Mouse (Mus musculus) embryonic stem cell, embryonic (primary cell): ENCODE results near the gene Atg4c.

ENCODE experiments used
- CTCF ChIA-PET, 4 experiments: fragments of 300-600 bp in 2 of 4; fragments of 350-600 bp in 2 of 4; sonication (Branson Sonifier 250); formaldehyde crosslinking; loops; one replicate each; lab custom pipeline; 2022; ENCODE audit warnings: inconsistent platforms in 2 of 4; lab: Charles Lee
- POLR2A ChIA-PET, 4 experiments: fragments of 300-600 bp in 2 of 4; fragments of 350-600 bp in 2 of 4; sonication (Branson Sonifier 250); formaldehyde crosslinking; loops; one replicate each; lab custom pipeline; 2022; ENCODE audit warnings: antibody characterized with exemption in 4 of 4, inconsistent platforms in 1 of 4; lab: Charles Lee

Atg4c gene

DNA sequence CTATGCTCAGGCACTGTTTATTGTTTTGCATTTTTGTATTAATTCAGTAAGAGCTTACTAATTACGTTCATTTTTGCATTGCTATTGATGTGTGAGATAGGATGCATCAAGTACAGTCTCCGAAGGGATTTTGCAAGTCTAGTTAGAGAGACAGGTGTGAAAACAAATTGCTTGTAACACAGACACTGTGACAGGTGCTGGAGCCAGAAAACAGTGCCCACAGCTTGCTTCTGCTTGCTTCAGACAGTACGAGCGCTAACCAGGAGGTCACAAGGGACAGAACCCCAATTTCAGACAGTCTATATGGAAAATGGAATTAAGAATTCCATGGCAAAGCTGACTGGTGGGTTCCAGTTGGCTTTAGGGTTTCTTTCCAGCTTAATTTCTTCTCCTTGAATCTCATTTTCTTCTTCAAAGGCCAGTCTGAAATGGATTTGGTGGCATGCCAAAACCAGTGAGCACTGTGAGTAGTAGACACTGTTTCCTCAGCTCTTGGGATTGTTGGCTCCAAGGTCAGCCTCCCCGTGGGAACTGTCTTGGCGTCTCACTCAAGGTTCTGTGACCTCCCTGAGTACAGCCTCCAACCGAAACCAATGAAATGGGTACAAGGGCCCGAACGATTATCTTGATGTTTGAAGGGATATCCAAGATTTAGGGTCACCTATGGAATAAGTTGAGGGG is 11.9 kb upstream of the Atg4c start:
- ChIA-PET POLR2A (interaction anchor here in 3 of 4 experiments (0.5 to 2.3 kb wide), 6 partner anchors 8 to 1076 kb away, joined by 3 to 5 read pairs (median 3); no protein-coding TSS in a partner anchor), CTCF (interaction anchor here in 3 of 4 experiments (0.6 to 1.5 kb wide), 15 partner anchors 7 to 835 kb away, joined by 3 to 8 read pairs (median 3); no protein-coding TSS in a partner anchor)

DNA sequence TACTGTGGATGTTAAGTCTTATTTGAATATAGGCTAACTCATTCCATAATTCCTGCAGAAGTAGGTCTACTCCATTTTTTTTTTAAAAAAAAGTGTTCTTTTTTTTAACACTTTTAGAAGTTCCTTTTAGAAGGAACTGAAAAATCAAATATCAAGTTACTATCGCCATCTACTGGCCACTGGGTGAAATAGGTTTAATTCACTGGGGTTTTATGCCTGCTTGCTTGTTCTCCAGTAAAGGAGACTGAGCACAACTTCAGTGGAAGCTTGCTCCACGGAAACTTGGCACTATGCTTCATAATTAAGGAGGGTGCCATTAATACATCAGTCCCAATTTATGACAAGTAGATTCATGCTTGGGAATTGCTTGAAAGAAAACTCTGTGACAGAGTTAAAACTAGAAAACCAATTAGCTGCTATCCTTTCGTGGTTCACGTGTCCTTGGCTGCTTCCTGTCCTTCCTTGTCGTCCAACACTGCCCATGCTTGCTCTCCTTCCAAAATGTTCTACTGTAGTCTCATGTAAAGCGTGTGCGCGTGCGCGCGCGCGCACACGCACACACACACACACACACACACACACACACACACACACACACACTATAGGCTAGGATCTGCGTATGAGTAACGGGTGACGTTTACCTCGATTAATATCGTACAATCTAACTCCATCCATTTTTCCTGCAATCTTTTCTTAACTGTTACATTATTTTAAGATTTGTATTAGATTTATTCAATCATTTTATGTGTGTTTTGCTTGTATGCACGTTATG is 10.9 kb upstream of the Atg4c start:
- CTCF ChIA-PET: interaction anchor here (0.5 to 1.7 kb wide), 33 partner anchors 8 to 1436 kb away, joined by 3 to 8 read pairs (median 3); partner anchors contain the start of gene Atg4c (in 1 of the 4)
- POLR2A ChIA-PET: interaction anchor here in 3 of 4 experiments (0.5 to 0.8 kb wide), 6 partner anchors 11 to 267 kb away, joined by 3 to 16 read pairs (median 3); partner anchors contain the start of gene Atg4c (in 1 of the 3)

DNA sequence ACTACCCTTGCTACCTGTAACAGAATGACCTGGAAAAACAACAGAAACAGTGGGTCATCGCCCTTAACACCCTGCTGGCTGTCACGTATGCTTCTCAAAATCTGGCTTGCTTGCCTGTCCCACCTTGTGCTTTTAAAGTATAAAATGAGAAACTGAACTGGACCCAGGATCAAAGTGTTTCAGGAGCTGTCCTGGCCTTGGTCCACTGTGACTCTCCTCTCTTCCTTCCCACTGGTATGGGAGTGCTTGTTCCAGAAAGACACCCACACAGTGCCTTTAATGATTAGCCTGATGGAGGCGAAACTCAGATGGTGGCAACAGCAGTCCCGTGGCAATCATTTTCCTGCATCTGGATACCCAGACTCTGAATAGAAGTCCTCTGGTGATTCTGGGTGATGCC is 9.1 kb upstream of the Atg4c start:
- POLR2A ChIA-PET: interaction anchor here in 1 of 4 experiments (1.1 kb wide), 1 partner anchor 39 kb away, joined by 3 read pairs; no protein-coding TSS in a partner anchor
- CTCF ChIA-PET: no interaction called here

GRCm38 (mm10) chr4:99185305-99185704 is 8.4 kb upstream of the Atg4c start:
- POLR2A ChIA-PET: interaction anchor here in 1 of 4 experiments (1.1 kb wide), 1 partner anchor 40 kb away, joined by 3 read pairs; no protein-coding TSS in a partner anchor
- CTCF ChIA-PET: no interaction called here

- POLR2A ChIA-PET: no interaction called here
- CTCF ChIA-PET: no interaction called here
Measured at GRCm38 (mm10) chr4:99186412-99187125, 7.2 kb upstream of the Atg4c start.

GRCm38 (mm10) chr4:99192640-99193039 is 1.1 kb upstream of the Atg4c start:
- ChIA-PET POLR2A (no interaction called here), CTCF (no interaction called here)

GRCm38 (mm10) chr4:99193214-99193613 is 520 bp upstream of the Atg4c start:
- POLR2A ChIA-PET: interaction anchor here (0.6 to 2.5 kb wide), 11 partner anchors 10 to 465 kb away, joined by 3 to 10 read pairs (median 4); partner anchors contain the start of gene Usp1 (in 1 of the 4)

DNA sequence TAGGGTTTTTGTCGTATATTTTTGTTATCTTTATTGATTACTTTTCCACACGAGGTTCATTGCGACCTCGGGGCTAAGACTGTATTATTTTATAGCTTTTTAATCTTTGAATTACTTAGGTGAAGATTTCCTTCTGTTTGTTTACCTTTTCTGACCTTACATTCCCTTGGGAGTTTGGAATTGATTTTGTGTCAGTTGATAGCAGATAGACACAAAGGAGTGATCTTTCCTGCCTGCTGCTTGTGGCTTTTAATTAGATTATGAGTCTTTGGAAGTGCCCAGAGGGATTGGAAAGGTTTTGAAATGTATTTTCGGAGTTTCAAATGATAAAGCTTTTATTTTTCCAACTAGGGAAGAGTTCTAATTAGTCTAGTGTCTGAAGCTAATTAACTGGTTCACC is 1.1 kb downstream of the Atg4c start:
- ChIA-PET POLR2A (interaction anchor here in 2 of 4 experiments (0.9 to 2.5 kb wide), 4 partner anchors 13 to 272 kb away, joined by 3 to 10 read pairs (median 4); partner anchors contain the start of gene Usp1 (in 1 of the 2)), CTCF (no interaction called here)

More at GRCm38 (mm10) chr4:99193214-99193613, 520 bp upstream of the Atg4c start:
- CTCF ChIA-PET: no interaction called here

DNA sequence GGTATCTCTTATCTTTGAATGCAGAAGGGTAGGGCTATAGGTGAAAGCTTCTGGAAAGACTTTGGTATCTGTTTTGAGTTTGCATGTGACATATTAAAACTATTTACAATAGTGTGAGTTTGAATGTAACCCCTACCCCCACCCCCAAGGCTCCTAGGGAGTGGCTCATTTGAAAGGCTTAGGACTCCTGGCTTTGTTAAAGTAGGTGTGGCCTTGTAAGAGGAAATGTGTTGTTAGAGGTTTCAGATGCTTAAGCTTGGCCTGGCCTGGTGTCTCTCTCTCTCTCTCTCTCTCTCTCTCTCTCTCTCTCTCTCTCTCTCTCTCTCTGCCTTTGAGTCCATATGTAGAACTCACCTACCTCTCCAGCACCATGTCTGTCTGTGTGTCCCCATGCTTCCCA is 5.0 kb downstream of the Atg4c start:
- POLR2A ChIA-PET: interaction anchor here in 3 of 4 experiments (0.6 to 1.3 kb wide), 3 partner anchors 37 to 967 kb away, joined by 3 to 7 read pairs (median 3); no protein-coding TSS in a partner anchor
- CTCF ChIA-PET: interaction anchor here in 2 of 4 experiments (0.6 kb wide), 2 partner anchors 496 to 705 kb away, joined by 3 read pairs; no protein-coding TSS in a partner anchor

- ChIA-PET CTCF (interaction anchor here in 1 of 4 experiments (0.6 to 1.1 kb wide), 2 partner anchors 10 to 476 kb away, joined by 3 to 7 read pairs; no protein-coding TSS in a partner anchor), POLR2A (interaction anchor here in 2 of 4 experiments (0.5 to 1.4 kb wide), 7 partner anchors 9 to 474 kb away, joined by 3 to 6 read pairs (median 3); partner anchors contain the start of gene Dock7 (in 1 of the 2))
Measured at GRCm38 (mm10) chr4:99199757-99200251, 6.1 kb downstream of the Atg4c start.

DNA sequence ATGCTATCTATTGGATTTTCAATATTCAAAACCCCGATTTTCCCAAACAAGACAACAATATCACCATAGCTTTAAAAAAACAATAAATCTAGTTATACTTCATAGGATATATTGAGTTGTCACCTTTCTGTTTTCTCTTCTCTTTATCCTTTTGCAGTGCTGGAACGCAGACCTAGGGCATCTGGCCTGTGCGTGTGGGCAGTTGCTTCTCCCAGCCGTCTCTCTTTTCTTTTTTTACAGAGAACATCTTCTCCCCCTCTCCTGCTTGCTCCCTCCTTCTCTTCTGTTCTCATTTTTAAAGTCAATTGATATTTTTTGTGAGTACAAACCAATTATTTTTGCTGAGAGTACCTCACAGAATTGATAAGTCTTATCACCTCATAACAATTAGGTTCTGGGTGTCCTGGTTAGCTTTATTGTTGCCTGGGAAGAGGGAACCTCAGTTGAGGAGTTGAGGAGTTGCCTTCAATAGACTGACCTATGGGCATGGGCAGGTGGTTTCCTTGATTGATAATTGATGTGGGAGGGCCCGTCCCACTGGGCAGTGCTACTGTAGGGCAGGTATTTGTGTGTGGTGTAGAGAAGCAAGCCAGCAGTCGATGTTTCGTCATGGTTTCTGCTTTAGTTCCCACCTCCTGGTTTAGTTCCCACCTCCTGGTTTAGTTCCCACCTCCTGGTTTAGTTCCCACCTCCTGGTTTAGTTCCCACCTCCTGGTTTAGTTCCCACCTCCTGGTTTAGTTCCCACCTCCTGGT is 6.8 kb downstream of the Atg4c start:
- CTCF ChIA-PET: interaction anchor here in 1 of 4 experiments (0.6 to 1.1 kb wide), 2 partner anchors 9 to 477 kb away, joined by 3 to 7 read pairs; no protein-coding TSS in a partner anchor

DNA sequence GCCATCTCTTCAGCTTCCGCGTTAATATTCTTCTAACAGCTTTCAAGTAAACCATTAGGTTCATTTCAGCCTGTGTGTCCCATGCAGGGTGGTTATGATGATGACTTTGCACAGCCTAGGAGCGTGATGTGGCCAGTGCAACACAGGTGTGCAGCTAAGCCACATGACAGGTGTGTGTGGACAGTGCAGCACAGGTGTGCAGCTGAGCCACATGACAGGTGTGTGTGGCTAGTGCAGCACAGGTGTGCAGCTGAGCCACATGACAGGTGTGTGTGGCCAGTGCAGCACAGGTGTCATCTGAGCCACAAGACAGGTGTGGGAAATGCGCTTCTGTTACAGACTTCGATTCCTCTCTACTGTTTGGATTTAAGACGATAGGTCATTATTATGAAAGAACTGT is 12.0 kb downstream of the Atg4c start:
- POLR2A ChIA-PET: no interaction called here
- CTCF ChIA-PET: interaction anchor here in 1 of 4 experiments (1.0 kb wide), 1 partner anchor 11 kb away, joined by 3 read pairs; no protein-coding TSS in a partner anchor

More for the DNA sequence above, 6.8 kb downstream of the Atg4c start:
- POLR2A ChIA-PET: interaction anchor here in 2 of 4 experiments (0.5 to 1.4 kb wide), 7 partner anchors 8 to 475 kb away, joined by 3 to 7 read pairs (median 4); partner anchors contain the start of gene Dock7 (in 1 of the 2)

DNA sequence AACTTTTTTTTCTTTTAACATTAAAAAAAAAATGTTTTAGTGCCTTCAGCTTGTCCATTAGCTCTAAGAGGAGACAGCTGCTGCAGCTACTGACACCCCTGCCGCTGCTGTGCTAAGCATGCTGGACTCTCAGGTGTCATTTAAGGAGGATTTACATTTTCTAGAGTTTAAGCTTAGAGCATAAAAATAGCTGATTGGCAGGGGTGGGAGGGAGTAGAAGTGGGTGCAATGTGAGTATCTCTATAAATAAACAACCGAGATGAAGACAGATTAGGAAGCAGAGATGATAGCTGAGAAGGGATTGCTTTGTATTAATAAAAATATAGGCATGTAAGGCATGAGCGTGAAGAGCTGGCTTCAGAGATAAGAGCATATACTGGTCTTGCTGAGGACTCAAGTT is 12.6 kb downstream of the Atg4c start:
- POLR2A ChIA-PET: no interaction called here
- CTCF ChIA-PET: interaction anchor here in 1 of 4 experiments (1.0 kb wide), 1 partner anchor 11 kb away, joined by 3 read pairs; no protein-coding TSS in a partner anchor

GRCm38 (mm10) chr4:99210087-99210486 is 16.4 kb downstream of the Atg4c start:
- POLR2A ChIA-PET: no interaction called here
- CTCF ChIA-PET: interaction anchor here in 1 of 4 experiments (1.1 to 1.9 kb wide), 2 partner anchors 10 to 27 kb away, joined by 3 to 4 read pairs; no protein-coding TSS in a partner anchor

DNA sequence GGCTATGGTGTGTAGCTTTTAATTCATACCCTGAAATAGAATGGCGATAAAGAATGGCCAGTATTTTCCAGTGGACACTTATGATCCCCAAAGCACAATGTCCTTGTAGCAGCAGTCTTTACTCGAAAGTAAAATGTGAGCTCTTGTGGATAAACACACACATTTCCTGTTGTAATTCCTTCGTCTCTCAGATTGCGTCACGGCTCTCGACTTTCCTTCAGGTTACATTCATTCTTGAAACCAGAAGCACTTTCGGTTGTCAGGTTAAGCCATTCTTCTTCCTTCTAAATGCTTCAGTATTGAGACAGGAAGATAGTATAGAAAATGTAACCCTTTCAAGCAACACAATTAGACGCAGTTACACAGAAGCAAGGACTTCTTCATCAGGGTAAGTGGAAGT is 17.9 kb downstream of the Atg4c start:
- ChIA-PET POLR2A (interaction anchor here in 1 of 4 experiments (0.6 to 1.4 kb wide), 3 partner anchors 12 to 1627 kb away, joined by 3 to 4 read pairs (median 3); no protein-coding TSS in a partner anchor), CTCF (no interaction called here)

- ChIA-PET POLR2A (no interaction called here), CTCF (no interaction called here)
Measured at GRCm38 (mm10) chr4:99213123-99213522, 19.4 kb downstream of the Atg4c start.

DNA sequence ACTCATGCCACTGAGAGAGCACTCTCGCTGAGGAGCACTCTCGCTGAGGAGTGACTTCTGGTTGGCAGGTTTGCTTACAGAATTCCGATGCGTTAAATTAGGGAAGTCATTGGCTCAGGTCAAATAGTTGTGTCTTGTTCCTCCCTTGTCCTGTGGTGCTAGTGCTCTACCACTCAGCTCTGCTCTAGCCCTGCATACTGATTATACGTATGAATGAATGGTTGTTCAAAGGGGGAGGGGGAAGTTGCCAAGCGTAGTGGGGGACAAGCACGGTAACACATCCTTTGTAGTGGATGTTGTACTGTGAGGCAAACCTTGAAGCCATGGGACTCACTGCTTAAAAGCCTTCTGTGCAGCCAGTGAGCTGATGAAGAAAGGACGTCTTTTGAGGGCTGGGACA is 28.5 kb downstream of the Atg4c start:
- POLR2A ChIA-PET: interaction anchor here in 1 of 4 experiments (0.8 kb wide), 1 partner anchor 26 kb away, joined by 3 read pairs; no protein-coding TSS in a partner anchor
- CTCF ChIA-PET: no interaction called here
